Mouse (Mus musculus): ENCODE data around the gene Tekt4.

Tekt4 gene

GRCm38 (mm10) chr17:25441417-25441816, 13.0 kb upstream of the Tekt4 start:
- Histone ChIP-seq H3K27me3 (ENCODE audit: insufficient read depth, low read length) (peaks cover 35% of the 10 kb centered on the region), H3K4me3 (replicated peaks; ENCODE audit: low read length) (no peak overlapping the region), H3K9me3 (ENCODE audit: low read length) (no peaks in the 10 kb centered on the region), H3K36me3 (ENCODE audit: insufficient read depth, low read length) (no peaks in the 10 kb centered on the region), H3K4me1 (replicated peaks; ENCODE audit: low read depth, low read length) (no peaks in the 10 kb centered on the region)
- TF ChIP-seq NANOG (IDR thresholded peaks at IDR 0.05; ENCODE audit: borderline replicate concordance, low read length), result no peak
- TF ChIP-seq POU5F1 (IDR thresholded peaks at IDR 0.05; ENCODE audit: borderline replicate concordance, low read length), result no peak
- no peak for TF ChIP-seq CTCF (conservative IDR thresholded peaks at IDR 0.05; ENCODE audit: low read length)

GRCm38 (mm10) chr17:25442889-25443288, 11.5 kb upstream of the Tekt4 start:
- H3K27me3 ChIP-seq (ENCODE audit: insufficient read depth, low read length), result peaks cover 39% of the 10 kb centered on the region
- H3K36me3 ChIP-seq (ENCODE audit: insufficient read depth, low read length), result no peaks in the 10 kb centered on the region
- no peaks in the 10 kb centered on the region for H3K4me1 ChIP-seq (replicated peaks; ENCODE audit: low read depth, low read length)
- TF ChIP-seq NANOG (IDR thresholded peaks at IDR 0.05; ENCODE audit: borderline replicate concordance, low read length), result no peak
- no peak for TF ChIP-seq POU5F1 (IDR thresholded peaks at IDR 0.05; ENCODE audit: borderline replicate concordance, low read length)
- no peak for TF ChIP-seq CTCF (conservative IDR thresholded peaks at IDR 0.05; ENCODE audit: low read length)
- no peak overlapping the region for H3K4me3 ChIP-seq (replicated peaks; ENCODE audit: low read length)
- H3K9me3 ChIP-seq (ENCODE audit: low read length), result no peaks in the 10 kb centered on the region

- Histone ChIP-seq H3K36me3 (ENCODE audit: insufficient read depth, low read length) (no peaks in the 10 kb centered on the region), H3K4me1 (replicated peaks; ENCODE audit: low read depth, low read length) (no peaks in the 10 kb centered on the region), H3K9me3 (ENCODE audit: low read length) (no peaks in the 10 kb centered on the region), H3K27me3 (ENCODE audit: insufficient read depth, low read length) (peaks cover 43% of the 10 kb centered on the region), H3K4me3 (replicated peaks; ENCODE audit: low read length) (no peak overlapping the region)
- TF ChIP-seq POU5F1 (IDR thresholded peaks at IDR 0.05; ENCODE audit: borderline replicate concordance, low read length), result no peak
These were observed 9.3 kb upstream of the Tekt4 start for GRCm38 (mm10) chr17:25445074-25445473.

- Histone ChIP-seq H3K36me3 (ENCODE audit: insufficient read depth, low read length) (no peaks in the 10 kb centered on the region), H3K4me3 (replicated peaks; ENCODE audit: low read length) (no peak overlapping the region), H3K27me3 (ENCODE audit: insufficient read depth, low read length) (peaks cover 36% of the 10 kb centered on the region), H3K9me3 (ENCODE audit: low read length) (no peaks in the 10 kb centered on the region), H3K4me1 (replicated peaks; ENCODE audit: low read depth, low read length) (no peaks in the 10 kb centered on the region)
- TF ChIP-seq NANOG (IDR thresholded peaks at IDR 0.05; ENCODE audit: borderline replicate concordance, low read length) (no peak), POU5F1 (IDR thresholded peaks at IDR 0.05; ENCODE audit: borderline replicate concordance, low read length) (no peak)
These were observed 8.6 kb upstream of the Tekt4 start for GRCm38 (mm10) chr17:25445841-25446240.

GRCm38 (mm10) chr17:25447865-25448264, 6.5 kb upstream of the Tekt4 start:
- Histone ChIP-seq H3K4me1 (replicated peaks; ENCODE audit: low read depth, low read length) (0 out of 2 replicates have a peak, but pooled peaks cover 1% of the 10 kb centered on the region), H3K36me3 (ENCODE audit: insufficient read depth, low read length) (no peaks in the 10 kb centered on the region), H3K9me3 (ENCODE audit: low read length) (no peaks in the 10 kb centered on the region), H3K27me3 (ENCODE audit: insufficient read depth, low read length) (peaks cover 31% of the 10 kb centered on the region), H3K4me3 (replicated peaks; ENCODE audit: low read length) (no peak overlapping the region)
- no peak for TF ChIP-seq POU5F1 (IDR thresholded peaks at IDR 0.05; ENCODE audit: borderline replicate concordance, low read length)
- TF ChIP-seq NANOG (IDR thresholded peaks at IDR 0.05; ENCODE audit: borderline replicate concordance, low read length), result no peak
- TF ChIP-seq CTCF (conservative IDR thresholded peaks at IDR 0.05; ENCODE audit: low read length), result no peak

GRCm38 (mm10) chr17:25450329-25450728, 4.1 kb upstream of the Tekt4 start:
- Histone ChIP-seq H3K27me3 (ENCODE audit: insufficient read depth, low read length) (peaks cover 24% of the 10 kb centered on the region), H3K4me1 (replicated peaks; ENCODE audit: low read depth, low read length) (peaks cover 18% of the 10 kb centered on the region), H3K9me3 (ENCODE audit: low read length) (no peaks in the 10 kb centered on the region), H3K36me3 (ENCODE audit: insufficient read depth, low read length) (no peaks in the 10 kb centered on the region), H3K4me3 (replicated peaks; ENCODE audit: low read length) (no peak overlapping the region)
- TF ChIP-seq NANOG (IDR thresholded peaks at IDR 0.05; ENCODE audit: borderline replicate concordance, low read length) (no peak), CTCF (conservative IDR thresholded peaks at IDR 0.05; ENCODE audit: low read length) (no peak)

- no peak overlapping the region for H3K4me3 ChIP-seq (replicated peaks; ENCODE audit: low read length)
These were observed 2.0 kb upstream of the Tekt4 start for GRCm38 (mm10) chr17:25452246-25452965.

GRCm38 (mm10) chr17:25456540-25456939, 2.1 kb downstream of the Tekt4 start:
- Histone ChIP-seq H3K4me3 (replicated peaks; ENCODE audit: low read length) (no peak overlapping the region), H3K4me1 (replicated peaks; ENCODE audit: low read depth, low read length) (peaks cover 22% of the 10 kb centered on the region), H3K9me3 (ENCODE audit: low read length) (no peaks in the 10 kb centered on the region), H3K36me3 (ENCODE audit: insufficient read depth, low read length) (no peaks in the 10 kb centered on the region), H3K27me3 (ENCODE audit: insufficient read depth, low read length) (no peaks in the 10 kb centered on the region; the same call in 1 of the 2 replicates)
- TF ChIP-seq NANOG (IDR thresholded peaks at IDR 0.05; ENCODE audit: borderline replicate concordance, low read length) (no peak), POU5F1 (IDR thresholded peaks at IDR 0.05; ENCODE audit: borderline replicate concordance, low read length) (no peak), CTCF (conservative IDR thresholded peaks at IDR 0.05; ENCODE audit: low read length) (no peak)

More at GRCm38 (mm10) chr17:25452246-25452965, 2.0 kb upstream of the Tekt4 start:
- TF ChIP-seq CTCF (conservative IDR thresholded peaks at IDR 0.05; ENCODE audit: low read length) (no peak), NANOG (IDR thresholded peaks at IDR 0.05; ENCODE audit: borderline replicate concordance, low read length) (no peak), POU5F1 (IDR thresholded peaks at IDR 0.05; ENCODE audit: borderline replicate concordance, low read length) (no peak)
- H3K4me1 ChIP-seq (replicated peaks; ENCODE audit: low read depth, low read length), result peaks cover 22% of the 10 kb centered on the region
- peaks cover 11% of the 10 kb centered on the region; the same call in 1 of the 2 replicates for H3K27me3 ChIP-seq (ENCODE audit: insufficient read depth, low read length)
- no peaks in the 10 kb centered on the region for H3K9me3 ChIP-seq (ENCODE audit: low read length)
- no peaks in the 10 kb centered on the region for H3K36me3 ChIP-seq (ENCODE audit: insufficient read depth, low read length)
